Mouse (Mus musculus) embryonic fibroblast, embryonic 13.5 days (primary cell): ENCODE measurements around the gene Defb15. TPM values are rescaled to one million over a fixed set of nuclear protein-coding genes. Genes with fewer than 3 reads are reported as not detected.
"Not testable (repeated sequence)": the region's sequence is repeated elsewhere in the genome, so short reads cannot be mapped to it uniquely, and the experiment has no call there.

ENCODE experiments used
- H3K27ac ChIP-seq: 2 replicates; pipeline ENCODE4 v1.5.1; 2012; ENCODE audit warnings: low read length, control low read depth, inconsistent platforms; ENCODE audit not compliant: insufficient read depth
- H3K4me1 ChIP-seq: 2 replicates; pipeline ENCODE4 v1.6.1; 2011; ENCODE audit warnings: low read length; ENCODE audit not compliant: control insufficient read depth, insufficient read depth
- H3K4me3 ChIP-seq: 2 replicates; pipeline ENCODE4 v1.5.1; 2011; ENCODE audit warnings: mild to moderate bottlenecking, control low read depth, low read length; ENCODE audit not compliant: insufficient read depth
- CTCF ChIP-seq: IDR thresholded peaks from 2 replicates; pipeline ENCODE4 v1.5.1; 2011; ENCODE audit warnings: mild to moderate bottlenecking, control low read depth, low read length, moderate library complexity, borderline replicate concordance; ENCODE audit not compliant: insufficient read depth
- POLR2A ChIP-seq: IDR thresholded peaks from 2 replicates; pipeline ENCODE4 v1.6.1; 2011; ENCODE audit warnings: low read depth, mild to moderate bottlenecking, control low read depth, low read length, moderate library complexity
- polyA plus RNA-seq: library from polyadenylated mRNA; stranded (reverse); fragments of >200 nt; gene quantifications from 2 replicates; pipeline ENCODE4 v1.2.4, GENCODE M21; 2011; ENCODE audit warnings: low read depth; ENCODE audit not compliant: missing spikeins, insufficient read length

Defb15 gene
- not detected in 2 replicates for polyA plus RNA-seq

- H3K27ac ChIP-seq, result no peak within 1 kb of the TSS
- TF ChIP-seq POLR2A, result no peak
- no peak for TF ChIP-seq CTCF
- no peaks in the 10 kb centered on the region for H3K4me1 ChIP-seq
- no peak within 1 kb of the TSS for H3K4me3 ChIP-seq
These were observed at the start of gene Defb15 for GRCm38 (mm10) chr8:21932610-21933009. TSS of gene Defb15 (minus strand) at chr8:21932710.

- TF ChIP-seq CTCF (no peak), POLR2A (no peak)
- no peak overlapping the region for H3K4me3 ChIP-seq
These were observed 49.3 kb upstream of the Defb15 start for GRCm38 (mm10) chr8:21981664-21982337.

DNA sequence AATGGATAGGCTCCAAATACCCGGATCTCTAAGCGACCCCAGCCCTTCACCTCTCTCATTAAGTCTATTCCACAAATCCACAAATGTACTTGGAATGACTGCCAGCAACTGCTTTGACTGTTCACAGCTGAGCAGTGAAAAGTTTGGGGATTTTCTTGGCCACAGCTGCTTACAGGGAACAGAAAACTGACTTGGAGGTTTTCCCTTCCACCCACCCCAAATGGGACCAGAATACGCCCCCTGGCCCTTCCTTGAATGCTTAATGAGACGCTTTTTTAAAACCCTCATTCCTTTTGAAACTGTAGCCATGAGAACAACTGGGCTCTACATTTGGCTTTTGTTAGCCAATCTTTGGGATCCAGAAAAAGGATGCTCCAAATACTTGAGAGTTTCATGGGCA is 45.7 kb upstream of the Defb15 start:
- Histone ChIP-seq H3K27ac (no peak overlapping the region), H3K4me3 (no peak overlapping the region), H3K4me1 (no peaks in the 10 kb centered on the region)
- TF ChIP-seq POLR2A (no peak), CTCF (no peak)

More at GRCm38 (mm10) chr8:21981664-21982337, 49.3 kb upstream of the Defb15 start:
- H3K27ac ChIP-seq, result no peak overlapping the region
- H3K4me1 ChIP-seq, result no peaks in the 10 kb centered on the region

DNA sequence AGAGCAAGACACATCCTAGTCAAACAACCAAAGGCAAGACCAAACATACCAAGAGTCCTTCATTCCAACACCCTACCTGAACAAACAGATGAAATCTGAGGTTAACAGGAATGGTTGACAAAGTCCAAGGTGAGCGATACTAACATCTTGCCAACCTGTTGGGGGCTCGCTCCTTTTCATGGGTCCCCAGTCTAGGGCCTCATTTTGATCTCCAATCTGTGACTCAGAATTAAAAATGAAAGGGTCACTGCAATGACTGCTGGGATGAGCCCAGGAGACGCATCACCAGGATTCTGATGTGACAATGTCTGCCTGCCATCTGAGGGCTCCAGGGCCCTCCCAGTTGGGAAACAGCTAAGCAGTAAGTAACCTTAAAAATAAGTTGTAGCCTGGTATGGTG is 37.0 kb upstream of the Defb15 start, which contains the start of gene Ccdc70:
Gene Ccdc70 (plus strand): TSS at position 301 of the 400 bp plus-strand sequence.
- H3K27ac ChIP-seq, result no peak within 1 kb of the TSS
- TF ChIP-seq POLR2A (no peak), CTCF (no peak)
- no peaks in the 10 kb centered on the region for H3K4me1 ChIP-seq
- no peak within 1 kb of the TSS for H3K4me3 ChIP-seq

DNA sequence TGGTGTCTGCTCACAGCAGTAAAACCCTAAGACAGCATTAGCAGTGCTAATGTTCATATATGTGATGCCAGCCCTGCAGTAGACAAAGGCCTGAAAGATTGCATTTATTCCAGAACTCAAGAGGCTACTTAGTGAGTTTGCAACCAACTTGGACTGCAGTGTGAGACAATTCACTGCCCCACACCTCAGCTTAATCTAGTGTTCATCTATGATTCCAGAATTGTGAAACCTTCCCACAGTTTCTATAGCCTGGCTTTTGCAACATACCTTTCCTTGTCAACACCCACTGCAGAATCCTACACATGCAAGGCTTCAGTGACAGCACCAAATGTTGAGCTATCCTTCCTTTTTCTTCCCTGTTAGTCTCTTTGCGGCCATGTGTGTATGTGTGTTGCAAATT is 34.1 kb upstream of the Defb15 start:
- Histone ChIP-seq H3K4me1 (no peaks in the 10 kb centered on the region), H3K27ac (no peak overlapping the region), H3K4me3 (no peak overlapping the region)
- TF ChIP-seq POLR2A (no peak), CTCF (no peak)

GRCm38 (mm10) chr8:21958414-21958813 is 25.9 kb upstream of the Defb15 start, which contains the start of gene Fam90a1a:
TSS of gene Fam90a1a (plus strand) at chr8:21958714.
- TF ChIP-seq CTCF (no peak), POLR2A (no peak)
- H3K27ac ChIP-seq, result no peak within 1 kb of the TSS
- no peak within 1 kb of the TSS for H3K4me3 ChIP-seq
- no peaks in the 10 kb centered on the region for H3K4me1 ChIP-seq

GRCm38 (mm10) chr8:21956336-21956735 is 23.8 kb upstream of the Defb15 start:
- no peak for TF ChIP-seq CTCF
- no peak for TF ChIP-seq POLR2A
- H3K4me3 ChIP-seq, result no peak overlapping the region
- H3K27ac ChIP-seq, result no peak overlapping the region
- no peaks in the 10 kb centered on the region for H3K4me1 ChIP-seq

GRCm38 (mm10) chr8:21955321-21955720 is 22.8 kb upstream of the Defb15 start:
- TF ChIP-seq CTCF, result no peak
- TF ChIP-seq POLR2A, result no peak
- Histone ChIP-seq H3K4me3 (no peak overlapping the region), H3K27ac (no peak overlapping the region), H3K4me1 (no peaks in the 10 kb centered on the region)

DNA sequence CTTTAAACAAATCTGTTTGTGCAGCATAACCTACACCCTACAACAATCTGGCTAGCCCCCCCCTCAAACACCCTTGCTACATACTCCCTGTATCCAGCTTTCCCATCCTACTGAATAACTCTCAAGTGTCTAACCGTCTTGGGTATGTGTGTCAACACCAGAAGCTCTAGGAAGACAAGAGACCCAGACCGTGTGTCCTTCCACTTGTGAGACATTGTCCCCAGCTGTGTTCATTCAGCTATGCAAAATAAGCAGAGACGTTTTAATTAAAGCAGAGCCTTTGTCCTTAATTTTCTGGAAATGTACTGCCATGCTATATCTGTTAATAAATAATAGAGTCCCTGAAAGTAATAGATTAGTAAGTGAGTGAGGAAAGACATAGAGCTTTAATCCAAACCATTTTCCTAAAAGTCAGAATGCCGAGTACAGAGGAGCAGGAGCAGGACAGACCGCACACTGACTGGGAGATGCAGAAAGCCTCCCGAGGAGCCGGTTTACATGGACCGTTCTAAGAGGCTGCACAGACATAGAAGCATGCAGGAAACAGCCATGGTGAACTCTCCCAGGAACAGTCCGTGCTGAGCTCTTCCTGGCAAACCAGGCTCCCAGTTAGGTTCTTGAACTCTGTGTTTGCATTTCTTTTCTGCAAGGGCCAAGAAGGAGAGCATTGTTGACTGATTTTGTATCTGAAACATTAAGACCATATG is 15.0 kb upstream of the Defb15 start:
- H3K27ac ChIP-seq, result no peak overlapping the region
- TF ChIP-seq POLR2A (no peak), CTCF (no peak)
- H3K4me1 ChIP-seq, result no peaks in the 10 kb centered on the region
- no peak overlapping the region for H3K4me3 ChIP-seq

GRCm38 (mm10) chr8:21946462-21946861 is 14.0 kb upstream of the Defb15 start, which contains the start of gene Defb13:
TSS of gene Defb13 (plus strand) at chr8:21946762.
- no peak within 1 kb of the TSS for H3K27ac ChIP-seq
- H3K4me1 ChIP-seq, result no peaks in the 10 kb centered on the region
- TF ChIP-seq POLR2A, result no peak
- no peak for TF ChIP-seq CTCF
- H3K4me3 ChIP-seq, result no peak within 1 kb of the TSS

DNA sequence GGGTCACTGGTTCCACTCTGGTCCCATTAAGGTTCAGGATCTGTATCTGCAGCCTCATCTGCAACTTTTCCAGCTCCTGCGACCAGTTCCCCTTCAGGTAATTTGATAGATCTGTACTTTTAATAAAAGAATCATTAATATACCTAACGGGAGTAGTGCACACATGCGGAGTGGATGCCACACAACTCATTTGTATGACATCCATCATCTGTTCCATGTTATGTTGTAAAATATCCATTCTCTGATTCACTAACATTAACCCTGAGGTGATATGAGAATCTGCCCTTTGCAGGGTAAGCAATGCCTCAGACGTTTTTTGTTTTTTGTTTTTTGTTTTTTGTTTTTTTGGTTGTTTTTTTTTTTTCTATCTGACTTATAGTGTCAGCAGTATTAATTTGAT is 5.5 kb upstream of the Defb15 start, which contains the start of gene Defb35:
Gene Defb35 (plus strand): TSS at position 301 of the 400 bp plus-strand sequence.
- not testable (repeated sequence) for H3K4me1 ChIP-seq, H3K4me3 ChIP-seq, H3K27ac ChIP-seq

DNA sequence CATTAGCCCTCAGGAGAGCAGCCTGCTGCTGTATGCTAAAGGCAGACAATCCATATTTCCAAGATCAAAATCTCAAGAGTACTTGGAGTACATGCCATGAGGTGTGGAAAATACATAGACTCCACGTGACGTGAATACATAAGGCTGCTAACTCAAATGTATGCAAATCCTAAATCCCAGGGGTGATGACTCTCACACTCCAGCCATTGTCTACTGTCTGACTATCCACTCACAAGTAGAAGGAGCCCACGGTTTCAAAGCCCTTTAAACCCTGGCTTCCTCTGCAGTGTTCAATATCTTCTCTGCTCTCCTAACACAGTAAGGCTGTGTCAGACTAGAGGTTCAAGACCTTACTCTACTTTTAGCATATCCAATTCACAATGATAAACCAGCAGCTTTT is 1.8 kb downstream of the Defb15 start:
- not testable (repeated sequence) for H3K4me3 ChIP-seq, H3K4me1 ChIP-seq, H3K27ac ChIP-seq
